Mouse (Mus musculus) neural tube, embryonic 11.5 days (tissue): Measurements from ENCODE around the gene Lmcd1. TPM values are rescaled to one million over a fixed set of nuclear protein-coding genes. Genes with fewer than 3 reads are reported as not detected.
A peak's percentile ranks its signal among the peaks of the same experiment; 100 is the strongest.

ENCODE experiments used
- ATAC-seq: fragments of 200-750 bp; cut with Nextera tagmentation; 2 replicates; pipeline ENCODE4 v1.8.0; 2017; ENCODE audit warnings: moderate number of reproducible peaks, mild to moderate bottlenecking, moderate TSS enrichment, moderate library complexity; ENCODE audit not compliant: insufficient read depth, low FRiP score, low TSS enrichment
- DNase-seq: peaks from one replicate; pipeline ENCODE4 v3.0.0-alpha.2; 2015; ENCODE audit warnings: low spot score
- H3K27ac ChIP-seq: fragments of 300-500 bp; sonication (generic); 2 replicates; pipeline ENCODE4 v1.5.1; 2014; ENCODE audit warnings: low read depth, mild to moderate bottlenecking, low read length
- H3K27me3 ChIP-seq: fragments of 300-500 bp; sonication (generic); 2 replicates; pipeline ENCODE4 v1.6.1; 2014; ENCODE audit warnings: mild to moderate bottlenecking, low read length, mixed read lengths; ENCODE audit not compliant: control insufficient read depth, insufficient read depth
- H3K36me3 ChIP-seq: fragments of 300-500 bp; sonication (generic); 2 replicates; pipeline ENCODE4 v1.6.1; 2014; ENCODE audit warnings: mild to moderate bottlenecking, low read length, moderate library complexity, mixed read lengths; ENCODE audit not compliant: control insufficient read depth, insufficient read depth
- H3K4me1 ChIP-seq: fragments of 300-500 bp; sonication (generic); 2 replicates; pipeline ENCODE4 v1.6.1; 2014; ENCODE audit warnings: low read length, mixed read lengths; ENCODE audit not compliant: control insufficient read depth, insufficient read depth
- H3K4me2 ChIP-seq: fragments of 300-500 bp; sonication (generic); 2 replicates; pipeline ENCODE4 v1.6.1; 2014; ENCODE audit warnings: low read depth, mild to moderate bottlenecking, moderate library complexity
- H3K4me3 ChIP-seq: fragments of 300-500 bp; sonication (generic); 2 replicates; pipeline ENCODE4 v1.5.1; 2014; ENCODE audit warnings: low read depth, low read length
- H3K9ac ChIP-seq: fragments of 300-500 bp; sonication (generic); 2 replicates; pipeline ENCODE4 v1.6.1; 2014; ENCODE audit warnings: mild to moderate bottlenecking, low read length
- H3K9me3 ChIP-seq: fragments of 300-500 bp; sonication (generic); 2 replicates; pipeline ENCODE4 v1.6.1; 2016; ENCODE audit warnings: low read length; ENCODE audit not compliant: control insufficient read depth
- WGBS: fragments of 180-500 bp; shearing (Covaris S2); extraction: QIAGEN DNeasy Blood & Tissue Kit; methylation state at CpG from one replicate; pipeline ENCODE4 v1.1.7; 2014; 5-methylcytosine and 5-hydroxymethylcytosine counted together
- polyA plus RNA-seq: library from polyadenylated mRNA; unstranded; fragments of >200 nt; fragmentation: Nextera tagmentation; extraction: Ambion mirVana; gene quantifications from 2 replicates; pipeline ENCODE4 v1.2.1, GENCODE M21; 2014

Lmcd1 gene
- polyA plus RNA-seq, 1 experiment from 2014 or later: 6.9 TPM

GRCm38 (mm10) chr6:112350452-112350851 is 76.9 kb downstream of the Lmcd1 start:
- H3K36me3 ChIP-seq: no peaks in the 10 kb centered on the region
- H3K4me3 ChIP-seq: no peak overlapping the region
- DNase-seq (no peak), ATAC-seq (no peak)
- no peak overlapping the region for H3K27ac ChIP-seq
- 93% methylated on average over 4 of the region's 4 CpGs for WGBS
- H3K4me1 ChIP-seq: no peaks in the 10 kb centered on the region
- no peaks in the 10 kb centered on the region for H3K27me3 ChIP-seq
- H3K9me3 ChIP-seq: no peaks in the 10 kb centered on the region
- H3K9ac ChIP-seq: no peak overlapping the region
- no peak overlapping the region for H3K4me2 ChIP-seq

GRCm38 (mm10) chr6:112359341-112359740 is 85.8 kb downstream of the Lmcd1 start:
- no peak overlapping the region for H3K9ac ChIP-seq
- ATAC-seq: no peak
- no peaks in the 10 kb centered on the region for H3K9me3 ChIP-seq
- no peaks in the 10 kb centered on the region for H3K4me1 ChIP-seq
- no peak overlapping the region for H3K4me3 ChIP-seq
- DNase-seq: no peak
- H3K36me3 ChIP-seq: no peaks in the 10 kb centered on the region
- H3K27me3 ChIP-seq: no peaks in the 10 kb centered on the region
- WGBS: 92% methylated on average over 1 of the region's 1 CpGs
- H3K27ac ChIP-seq: no peak overlapping the region
- H3K4me2 ChIP-seq: no peak overlapping the region

GRCm38 (mm10) chr6:112360676-112361075 is 87.1 kb downstream of the Lmcd1 start:
- no peak overlapping the region for H3K4me2 ChIP-seq
- no peaks in the 10 kb centered on the region for H3K4me1 ChIP-seq
- H3K9me3 ChIP-seq: no peaks in the 10 kb centered on the region
- WGBS: 87% methylated on average over 8 of the region's 8 CpGs
- no peaks in the 10 kb centered on the region for H3K36me3 ChIP-seq
- ATAC-seq (no peak), DNase-seq (no peak)
- H3K4me3 ChIP-seq: no peak overlapping the region
- no peak overlapping the region for H3K27ac ChIP-seq
- no peak overlapping the region for H3K9ac ChIP-seq
- H3K27me3 ChIP-seq: no peaks in the 10 kb centered on the region

GRCm38 (mm10) chr6:112362349-112362958 is 88.9 kb downstream of the Lmcd1 start:
- Histone ChIP-seq H3K4me3 (no peak overlapping the region), H3K9ac (no peak overlapping the region), H3K27ac (no peak overlapping the region), H3K4me1 (no peaks in the 10 kb centered on the region), H3K36me3 (no peaks in the 10 kb centered on the region), H3K9me3 (no peaks in the 10 kb centered on the region), H3K27me3 (no peaks in the 10 kb centered on the region), H3K4me2 (no peak overlapping the region)
- peak; percentile 64 for DNase-seq
- peak; percentile 62 for ATAC-seq
- WGBS: 38% methylated on average over 6 of the region's 6 CpGs

GRCm38 (mm10) chr6:112364581-112364980 is 91.0 kb downstream of the Lmcd1 start:
- no peak overlapping the region for H3K9ac ChIP-seq

GRCm38 (mm10) chr6:112365294-112365693 is 91.7 kb downstream of the Lmcd1 start:
- Histone ChIP-seq H3K27me3 (no peaks in the 10 kb centered on the region), H3K9me3 (no peaks in the 10 kb centered on the region), H3K4me2 (no peak overlapping the region), H3K4me1 (no peaks in the 10 kb centered on the region), H3K27ac (no peak overlapping the region), H3K36me3 (no peaks in the 10 kb centered on the region), H3K4me3 (no peak overlapping the region), H3K9ac (no peak overlapping the region)
- no peak for ATAC-seq
- 80% methylated on average over 10 of the region's 10 CpGs for WGBS
- no peak for DNase-seq

More at GRCm38 (mm10) chr6:112364581-112364980, 91.0 kb downstream of the Lmcd1 start:
- Histone ChIP-seq H3K27ac (no peak overlapping the region), H3K9me3 (no peaks in the 10 kb centered on the region), H3K4me3 (no peak overlapping the region), H3K4me2 (no peak overlapping the region), H3K4me1 (no peaks in the 10 kb centered on the region), H3K27me3 (no peaks in the 10 kb centered on the region), H3K36me3 (no peaks in the 10 kb centered on the region)
- DNase-seq (no peak), ATAC-seq (no peak)
- 43% methylated on average over 2 of the region's 2 CpGs for WGBS

GRCm38 (mm10) chr6:112373886-112374585 is 100.5 kb downstream of the Lmcd1 start:
- Histone ChIP-seq H3K27ac (no peak overlapping the region), H3K9me3 (no peaks in the 10 kb centered on the region), H3K36me3 (no peaks in the 10 kb centered on the region), H3K4me3 (no peak overlapping the region), H3K4me2 (no peak overlapping the region), H3K9ac (no peak overlapping the region), H3K4me1 (no peaks in the 10 kb centered on the region), H3K27me3 (no peaks in the 10 kb centered on the region)
- ATAC-seq (peak; percentile 74), DNase-seq (peak; percentile 44)
- 42% methylated on average over 8 of the region's 8 CpGs for WGBS

GRCm38 (mm10) chr6:112375661-112376392 is 102.3 kb downstream of the Lmcd1 start:
- H3K4me3 ChIP-seq: no peak overlapping the region
- WGBS: 72% methylated on average over 9 of the region's 13 CpGs
- no peaks in the 10 kb centered on the region for H3K4me1 ChIP-seq
- DNase-seq (no peak), ATAC-seq (no peak)
- no peaks in the 10 kb centered on the region for H3K36me3 ChIP-seq
- no peak overlapping the region for H3K9ac ChIP-seq
- H3K9me3 ChIP-seq: no peaks in the 10 kb centered on the region
- H3K27ac ChIP-seq: no peak overlapping the region
- no peaks in the 10 kb centered on the region for H3K27me3 ChIP-seq
- H3K4me2 ChIP-seq: no peak overlapping the region
